Mouse (Mus musculus) spleen, adult 2 months (tissue): ENCODE measurements at regions not wholly inside any gene's neighbourhood (a gene's known extent, or its start where the extent isn't known, plus 50 kb on each side); places are given as distances from the start of the nearest gene placed in this dataset.

Source experiments
- DNase-seq, 2 experiments: peaks; one replicate each; pipeline versions ENCODE4 v3.0.0 to v3.0.0-alpha.2; 2012 to 2021; ENCODE audit warnings: low spot score in 2 of 2, low read depth in 1 of 2
- H3K27ac ChIP-seq: fragments of 200-500 bp; 2 replicates; pipeline ENCODE4 v1.5.1; 2012; ENCODE audit warnings: low read length, inconsistent platforms; ENCODE audit not compliant: insufficient read depth
- H3K27me3 ChIP-seq: fragments of 200-500 bp; 2 replicates; pipeline ENCODE4 v1.6.1; 2012; ENCODE audit warnings: mild to moderate bottlenecking, moderate library complexity, low read length, inconsistent platforms; ENCODE audit not compliant: control insufficient read depth, insufficient read depth
- H3K36me3 ChIP-seq: fragments of 200-500 bp; 2 replicates; pipeline ENCODE4 v1.6.1; 2012; ENCODE audit warnings: mild to moderate bottlenecking, low read length, inconsistent platforms; ENCODE audit not compliant: control insufficient read depth, insufficient read depth
- H3K4me1 ChIP-seq: fragments of 200-500 bp; 2 replicates; pipeline ENCODE4 v1.6.1; 2011; ENCODE audit warnings: inconsistent platforms; ENCODE audit not compliant: control insufficient read depth, insufficient read depth, insufficient read length
- H3K4me3 ChIP-seq: fragments of 200-500 bp; 2 replicates; pipeline ENCODE4 v1.5.1; 2011; ENCODE audit warnings: mild to moderate bottlenecking, inconsistent platforms; ENCODE audit not compliant: insufficient read depth, insufficient read length; ENCODE audit errors: extremely low read depth
- CTCF ChIP-seq: fragments of 200-500 bp; IDR thresholded peaks from 2 replicates; pipeline ENCODE4 v1.5.1; 2011; ENCODE audit warnings: mild to moderate bottlenecking, inconsistent platforms; ENCODE audit not compliant: insufficient read depth, insufficient read length, insufficient replicate concordance; ENCODE audit errors: extremely low read depth
- POLR2A ChIP-seq: fragments of 200-500 bp; IDR thresholded peaks from 2 replicates; pipeline ENCODE4 v1.6.1; 2011; ENCODE audit warnings: low read depth, low read length, inconsistent platforms
- WGBS: fragments of 180-500 bp; shearing (Covaris S2); methylation state at CpG from one replicate; pipeline ENCODE4 v1.1.7; 2018; 5-methylcytosine and 5-hydroxymethylcytosine counted together

DNA sequence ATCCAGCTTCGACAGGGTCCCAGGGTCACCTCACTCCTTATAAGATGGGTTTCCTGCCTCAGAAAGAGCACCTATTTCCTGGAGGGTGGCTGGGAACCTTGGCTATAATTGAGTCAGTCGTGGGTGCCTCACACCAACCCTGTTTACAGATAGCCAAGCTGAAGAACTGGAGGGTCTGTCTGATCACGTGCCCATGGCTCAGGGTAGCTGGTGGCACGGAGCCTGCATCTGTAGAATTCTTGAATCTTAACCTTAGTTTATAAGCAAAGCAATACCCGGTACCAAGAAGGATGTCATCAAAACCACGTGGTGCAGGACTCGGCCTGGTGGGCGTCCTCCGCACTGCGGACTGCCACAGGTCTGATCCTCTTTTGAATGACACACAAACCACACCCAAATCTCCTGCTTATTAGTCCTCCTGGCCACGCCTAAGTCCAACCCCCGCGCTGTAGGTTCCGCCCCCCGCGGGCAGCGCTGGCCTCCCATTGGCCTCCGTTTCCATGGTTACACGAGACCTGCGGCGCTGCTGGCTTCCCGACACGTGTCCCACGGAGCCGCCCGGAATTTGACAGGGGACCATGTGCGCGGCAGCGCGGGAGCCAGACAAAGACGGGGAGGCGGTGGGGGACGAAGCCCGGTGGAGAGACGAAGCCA is 49.9 kb upstream of the Cstad start:
- 5% methylated on average over 35 of the region's 35 CpGs for WGBS
- TF ChIP-seq POLR2A, result no peak
- no peak for TF ChIP-seq CTCF
- H3K4me1 ChIP-seq, result peaks cover 12% of the 10 kb centered on the region
- peak; percentile 37 to 60 for DNase-seq
- no peaks in the 10 kb centered on the region for H3K27me3 ChIP-seq
- peak overlapping the region; percentile 36; the same call in 1 of the 2 replicates for H3K4me3 ChIP-seq
- H3K27ac ChIP-seq, result no peak overlapping the region
- H3K36me3 ChIP-seq, result no peaks in the 10 kb centered on the region
